Mouse (Mus musculus): ENCODE data around the gene Gfap. TPM values are rescaled to one million over a fixed set of nuclear protein-coding genes. Genes with fewer than 3 reads are reported as not detected.

Gfap gene
- total RNA-seq, 1 experiment, result 0.36 TPM

DNA sequence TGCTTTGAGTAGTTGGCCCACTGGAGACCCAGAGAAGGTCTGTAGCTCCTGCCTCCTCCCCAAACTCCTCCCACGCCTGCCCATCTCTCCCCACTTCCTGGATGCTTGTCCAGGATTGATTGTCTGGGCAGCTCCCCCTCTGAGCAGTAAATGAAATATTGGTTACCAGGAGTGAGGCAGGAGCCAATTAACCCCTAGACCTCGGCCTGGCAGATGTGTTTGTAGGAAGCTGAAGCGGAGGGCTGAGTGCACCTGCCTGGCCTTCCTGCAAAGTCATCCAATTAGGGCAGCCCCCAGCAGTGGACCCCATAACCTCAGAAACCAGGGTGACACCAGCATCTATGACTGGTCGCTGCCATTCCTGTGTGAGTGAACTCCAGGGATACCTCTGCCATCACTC, 35.6 kb upstream of the Gfap start:
- no peak overlapping the region for H3K4me3 ChIP-seq (ENCODE audit: insufficient read depth in 1 of 2, low read depth in 1 of 2, low read length in 2 of 2, poor library complexity in 1 of 2, severe bottlenecking in 1 of 2)
- H3K27ac ChIP-seq (ENCODE audit: insufficient read depth, low read depth, low read length, poor library complexity, severe bottlenecking), result no peak overlapping the region
- in situ Hi-C loops (cut with MboI; ENCODE audit: low sequenced_read_pairs in 2 of 2, unreplicated experiment in 2 of 2), result no loop called here
- TF ChIP-seq ZC3H11A (IDR thresholded peaks at IDR 0.05; ENCODE audit: borderline replicate concordance, low read depth, low read length) (no peak), ZNF384 (IDR thresholded peaks at IDR 0.05; ENCODE audit: low read depth, low read length) (no peak), HCFC1 (IDR thresholded peaks at IDR 0.05; ENCODE audit: borderline replicate concordance, insufficient read depth, low read length) (no peak), CHD2 (IDR thresholded peaks at IDR 0.05; ENCODE audit: low read depth, low read length) (no peak)
- H3K36me3 ChIP-seq (ENCODE audit: control insufficient read depth, insufficient read depth, low read length, poor library complexity, severe bottlenecking), result peaks cover 3% of the 10 kb centered on the region; the same call in 1 of the 2 replicates
- H3K4me1 ChIP-seq (ENCODE audit: control insufficient read depth in 2 of 2, insufficient read depth in 2 of 2, low read length in 2 of 2, poor library complexity in 1 of 2), result peaks cover 0 to 2% of the 10 kb centered on the region in 2 experiments; a peak in 2 of 4 replicates
- no peak overlapping the region for H3K9ac ChIP-seq (ENCODE audit: insufficient read depth, low read depth, low read length, poor library complexity, severe bottlenecking)
- H3K9me3 ChIP-seq (ENCODE audit: control insufficient read depth, insufficient read depth, low read depth, low read length), result no peaks in the 10 kb centered on the region
- DNase-seq (ENCODE audit: low read depth, low spot score), result no peak

DNA sequence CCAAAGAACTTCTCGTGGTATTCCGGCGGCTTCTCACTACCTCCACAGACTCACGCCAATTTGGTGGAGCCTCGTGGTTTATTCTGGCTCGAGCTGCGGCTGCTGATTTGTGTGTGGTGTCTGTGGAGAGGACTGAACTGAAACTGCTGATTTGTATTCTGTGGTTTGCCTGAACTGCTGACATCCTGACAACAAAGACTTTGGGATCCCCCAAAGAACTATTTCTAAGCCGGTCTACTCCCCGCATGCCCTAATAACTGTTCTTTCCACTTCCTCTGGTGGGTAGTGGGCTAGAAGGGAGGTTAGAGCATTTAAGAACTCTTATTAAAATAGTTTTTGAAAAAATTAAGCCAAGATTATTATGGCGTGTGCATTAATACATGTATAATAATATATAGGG, 30.0 kb upstream of the Gfap start:
- TF ChIP-seq MAFK (IDR thresholded peaks at IDR 0.05; ENCODE audit: insufficient read depth, low read depth, low read length) (no peak), HCFC1 (IDR thresholded peaks at IDR 0.05; ENCODE audit: borderline replicate concordance, insufficient read depth, low read length) (no peak), ZC3H11A (IDR thresholded peaks at IDR 0.05; ENCODE audit: borderline replicate concordance, low read depth, low read length) (no peak), CHD2 (IDR thresholded peaks at IDR 0.05; ENCODE audit: low read depth, low read length) (no peak), ZNF384 (IDR thresholded peaks at IDR 0.05; ENCODE audit: low read depth, low read length) (no peak)
- Histone ChIP-seq H3K4me1 (ENCODE audit: control insufficient read depth in 2 of 2, insufficient read depth in 2 of 2, low read length in 2 of 2, poor library complexity in 1 of 2) (0 out of 4 replicates have a peak, but pooled peaks cover 0 to 1% of the 10 kb centered on the region in 2 experiments), H3K27ac (ENCODE audit: insufficient read depth, low read depth, low read length, poor library complexity, severe bottlenecking) (no peak overlapping the region), H3K9me3 (ENCODE audit: control insufficient read depth, insufficient read depth, low read depth, low read length) (no peaks in the 10 kb centered on the region), H3K4me3 (ENCODE audit: insufficient read depth in 1 of 2, low read depth in 1 of 2, low read length in 2 of 2, poor library complexity in 1 of 2, severe bottlenecking in 1 of 2) (no peak overlapping the region), H3K36me3 (ENCODE audit: control insufficient read depth, insufficient read depth, low read length, poor library complexity, severe bottlenecking) (no peaks in the 10 kb centered on the region), H3K9ac (ENCODE audit: insufficient read depth, low read depth, low read length, poor library complexity, severe bottlenecking) (no peak overlapping the region)
- in situ Hi-C loops (cut with MboI; ENCODE audit: low sequenced_read_pairs in 2 of 2, unreplicated experiment in 2 of 2), result no loop called here
- no peak for DNase-seq (ENCODE audit: low read depth, low spot score)

DNA sequence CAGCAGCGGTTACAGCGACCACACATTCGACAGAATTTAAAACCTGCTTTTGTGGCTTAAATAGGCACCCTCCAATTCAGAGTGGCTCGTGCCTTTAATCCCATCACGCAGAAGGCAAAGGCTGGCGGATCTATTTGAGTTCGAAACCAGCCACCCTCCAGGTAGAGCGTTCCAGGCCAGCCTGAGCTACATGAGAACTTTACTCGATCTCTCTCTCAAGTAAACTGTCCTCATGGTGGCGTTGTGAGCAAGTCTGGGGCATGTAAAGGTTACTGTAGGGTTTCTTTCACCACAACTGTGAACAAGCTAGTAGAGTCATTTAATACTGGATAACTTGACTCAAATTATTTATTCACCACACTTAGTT, 24.6 kb upstream of the Gfap start:
- Histone ChIP-seq H3K36me3 (ENCODE audit: control insufficient read depth, insufficient read depth, low read length, poor library complexity, severe bottlenecking) (peaks cover 14% of the 10 kb centered on the region; the same call in 1 of the 2 replicates), H3K9ac (ENCODE audit: insufficient read depth, low read depth, low read length, poor library complexity, severe bottlenecking) (peak overlapping the region; percentile 87), H3K4me3 (ENCODE audit: insufficient read depth in 1 of 2, low read depth in 1 of 2, low read length in 2 of 2, poor library complexity in 1 of 2, severe bottlenecking in 1 of 2) (peak overlapping the region; percentile 80 to 95), H3K4me1 (ENCODE audit: control insufficient read depth in 2 of 2, insufficient read depth in 2 of 2, low read length in 2 of 2, poor library complexity in 1 of 2) (peaks cover 0 to 1% of the 10 kb centered on the region in 2 experiments; a peak in 1 of 4 replicates), H3K9me3 (ENCODE audit: control insufficient read depth, insufficient read depth, low read depth, low read length) (no peaks in the 10 kb centered on the region), H3K27ac (ENCODE audit: insufficient read depth, low read depth, low read length, poor library complexity, severe bottlenecking) (peak overlapping the region; percentile 99)
- peak; percentile 73 for DNase-seq (ENCODE audit: low read depth, low spot score)
- TF ChIP-seq MAFK (IDR thresholded peaks at IDR 0.05; ENCODE audit: insufficient read depth, low read depth, low read length), result no peak
- TF ChIP-seq ZNF384 (IDR thresholded peaks at IDR 0.05; ENCODE audit: low read depth, low read length), result 0 out of 2 replicates have a peak, but pooled peaks have one; percentile 7
- in situ Hi-C loops (cut with MboI; ENCODE audit: low sequenced_read_pairs in 2 of 2, unreplicated experiment in 2 of 2), result no loop called here

DNA sequence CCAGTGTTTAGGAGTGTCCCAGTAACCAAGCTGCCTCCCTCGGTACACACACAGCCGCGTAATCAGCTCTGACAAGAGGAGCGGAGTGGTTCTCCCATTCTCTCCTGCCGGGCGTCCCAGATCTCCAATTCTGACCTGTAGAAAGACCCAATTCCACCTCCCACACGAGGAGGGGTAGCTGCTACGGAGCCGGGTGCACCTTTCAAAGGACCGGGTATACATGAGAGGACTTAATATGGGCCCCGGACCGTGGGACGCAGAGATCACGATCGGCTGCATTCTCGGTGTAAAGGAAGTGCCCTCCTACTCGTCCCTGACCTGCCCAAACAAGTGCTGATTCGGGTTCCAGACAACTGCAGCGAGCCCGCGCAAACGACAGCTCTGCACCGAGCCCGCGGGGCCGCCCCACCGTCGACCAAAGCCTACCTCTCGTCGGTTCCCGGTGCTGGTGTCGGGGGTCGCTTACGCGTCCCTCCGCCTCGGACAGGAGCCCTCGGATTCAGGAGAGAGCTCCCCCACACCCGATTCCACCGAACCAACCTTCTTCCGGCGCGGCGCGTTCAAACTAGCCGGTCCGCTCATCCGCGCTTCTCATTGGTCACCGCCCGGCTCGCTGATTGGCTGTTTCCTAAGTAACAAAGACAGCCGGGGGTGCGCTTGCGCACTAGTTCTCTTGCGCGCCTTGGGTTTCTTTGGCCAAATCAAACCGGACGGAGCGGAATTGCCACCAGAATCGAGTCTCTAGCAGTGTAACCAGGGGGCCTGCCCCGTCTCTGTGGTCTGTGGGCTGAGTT, 24.0 kb upstream of the Gfap start, which contains the start of gene Kif18b:
Gene Kif18b (minus strand): TSS at position 568 of the 794 bp plus-strand sequence.
- Histone ChIP-seq H3K4me1 (ENCODE audit: control insufficient read depth in 2 of 2, insufficient read depth in 2 of 2, low read length in 2 of 2, poor library complexity in 1 of 2) (peaks cover 0 to 1% of the 10 kb centered on the region in 2 experiments; a peak in 1 of 4 replicates), H3K36me3 (ENCODE audit: control insufficient read depth, insufficient read depth, low read length, poor library complexity, severe bottlenecking) (peaks cover 14% of the 10 kb centered on the region; the same call in 1 of the 2 replicates), H3K9ac (ENCODE audit: insufficient read depth, low read depth, low read length, poor library complexity, severe bottlenecking) (peak within 1 kb of the TSS; percentile 94), H3K9me3 (ENCODE audit: control insufficient read depth, insufficient read depth, low read depth, low read length) (no peaks in the 10 kb centered on the region), H3K4me3 (ENCODE audit: insufficient read depth in 1 of 2, low read depth in 1 of 2, low read length in 2 of 2, poor library complexity in 1 of 2, severe bottlenecking in 1 of 2) (peak within 1 kb of the TSS; percentile 90 to 95), H3K27ac (ENCODE audit: insufficient read depth, low read depth, low read length, poor library complexity, severe bottlenecking) (peak within 1 kb of the TSS; percentile 99)
- peak; percentile 70; the same call in 1 of the 2 replicates for TF ChIP-seq CHD2 (IDR thresholded peaks at IDR 0.05; ENCODE audit: low read depth, low read length)
- TF ChIP-seq HCFC1 (IDR thresholded peaks at IDR 0.05; ENCODE audit: borderline replicate concordance, insufficient read depth, low read length), result no peak
- in situ Hi-C loops (cut with MboI; ENCODE audit: low sequenced_read_pairs in 2 of 2, unreplicated experiment in 2 of 2), result no loop called here
- DNase-seq (ENCODE audit: low read depth, low spot score), result peak; percentile 99

All from ES-E14 (cell line).